Mouse (Mus musculus) midbrain, embryonic 15.5 days (tissue): Measurements from ENCODE around the gene Olfr221. TPM values are rescaled to one million over a fixed set of nuclear protein-coding genes. Genes with fewer than 3 reads are reported as not detected.
A peak's percentile ranks its signal among the peaks of the same experiment; 100 is the strongest.

Source experiments
- ATAC-seq: fragments of 200-750 bp; cut with Nextera tagmentation; replicated peaks from 2 replicates; pipeline ENCODE4 v1.8.0; 2017; ENCODE audit warnings: moderate TSS enrichment
- H3K27ac ChIP-seq: fragments of 300-500 bp; sonication (generic); 2 replicates; pipeline ENCODE4 v1.5.1; 2015; ENCODE audit warnings: mild to moderate bottlenecking, inconsistent platforms
- H3K27me3 ChIP-seq: fragments of 300-500 bp; sonication (generic); replicated peaks from 2 replicates; pipeline ENCODE4 v1.6.1; 2015; ENCODE audit warnings: inconsistent platforms
- H3K36me3 ChIP-seq: fragments of 300-500 bp; sonication (generic); replicated peaks from 2 replicates; pipeline ENCODE4 v1.6.1; 2015; ENCODE audit warnings: inconsistent platforms
- H3K4me1 ChIP-seq: fragments of 300-500 bp; sonication (generic); 2 replicates; pipeline ENCODE4 v1.6.1; 2015; ENCODE audit warnings: inconsistent platforms
- H3K4me2 ChIP-seq: fragments of 300-500 bp; sonication (generic); 2 replicates; pipeline ENCODE4 v1.6.1; 2015; ENCODE audit warnings: inconsistent platforms, mild to moderate bottlenecking, moderate library complexity
- H3K4me3 ChIP-seq: fragments of 300-500 bp; sonication (generic); 2 replicates; pipeline ENCODE4 v1.5.1; 2015; ENCODE audit warnings: mild to moderate bottlenecking, inconsistent platforms
- H3K9ac ChIP-seq: fragments of 300-500 bp; sonication (generic); 2 replicates; pipeline ENCODE4 v1.6.1; 2015; ENCODE audit warnings: mild to moderate bottlenecking, inconsistent platforms
- H3K9me3 ChIP-seq: fragments of 300-500 bp; sonication (generic); 2 replicates; pipeline ENCODE4 v1.6.1; 2016; ENCODE audit warnings: inconsistent platforms
- WGBS: fragments of 180-500 bp; shearing (Covaris S2); methylation state at CpG from one replicate; pipeline ENCODE4 v1.1.7; 2015; ENCODE audit warnings: mixed read lengths; 5-methylcytosine and 5-hydroxymethylcytosine counted together
- polyA plus RNA-seq: library from polyadenylated mRNA; unstranded; fragments of >200 nt; fragmentation: Nextera tagmentation; extraction: Ambion mirVana; gene quantifications from 2 replicates; pipeline ENCODE4 v1.2.1, GENCODE M21; 2015

Olfr221 gene
- polyA plus RNA-seq, 1 experiment from 2014 or later, result not detected

GRCm38 (mm10) chr14:52009361-52009760 lies 32.9 kb downstream of the Olfr221 start:
- H3K9ac ChIP-seq, result peak overlapping the region; percentile 26
- peak overlapping the region; percentile 39 for H3K4me3 ChIP-seq
- peaks cover 84% of the 10 kb centered on the region for H3K4me1 ChIP-seq
- WGBS, result 14% methylated on average over 26 of the region's 26 CpGs
- H3K27ac ChIP-seq, result peak overlapping the region; percentile 51
- peak overlapping the region; percentile 67 for H3K4me2 ChIP-seq
- H3K9me3 ChIP-seq, result no peaks in the 10 kb centered on the region
- H3K36me3 ChIP-seq, result peaks cover 15% of the 10 kb centered on the region; the same call in 1 of the 2 replicates
- ATAC-seq, result no peak
- no peaks in the 10 kb centered on the region for H3K27me3 ChIP-seq

- Histone ChIP-seq H3K4me1 (peaks cover 89% of the 10 kb centered on the region), H3K27me3 (no peaks in the 10 kb centered on the region), H3K4me2 (peak overlapping the region; percentile 67), H3K4me3 (peak overlapping the region; percentile 39), H3K27ac (peak overlapping the region; percentile 51), H3K9ac (peak overlapping the region; percentile 26; the same call in 1 of the 2 replicates), H3K9me3 (no peaks in the 10 kb centered on the region), H3K36me3 (peaks cover 15% of the 10 kb centered on the region; the same call in 1 of the 2 replicates)
- ATAC-seq, result peak; percentile 22
- 46% methylated on average over 38 of the region's 38 CpGs for WGBS
These were observed 33.7 kb downstream of the Olfr221 start for GRCm38 (mm10) chr14:52008321-52009203.

GRCm38 (mm10) chr14:52006771-52007170 lies 35.5 kb downstream of the Olfr221 start:
- Histone ChIP-seq H3K4me3 (no peak overlapping the region), H3K27me3 (no peaks in the 10 kb centered on the region), H3K4me1 (peaks cover 78% of the 10 kb centered on the region), H3K27ac (no peak overlapping the region), H3K36me3 (peaks cover 23% of the 10 kb centered on the region; the same call in 1 of the 2 replicates), H3K9ac (no peak overlapping the region), H3K9me3 (no peaks in the 10 kb centered on the region), H3K4me2 (no peak overlapping the region)
- 95% methylated on average over 23 of the region's 23 CpGs for WGBS
- no peak for ATAC-seq

GRCm38 (mm10) chr14:52006241-52006640 lies 36.0 kb downstream of the Olfr221 start:
- H3K9me3 ChIP-seq, result no peaks in the 10 kb centered on the region
- H3K4me2 ChIP-seq, result no peak overlapping the region
- H3K27me3 ChIP-seq, result no peaks in the 10 kb centered on the region
- H3K4me1 ChIP-seq, result peaks cover 72% of the 10 kb centered on the region
- H3K9ac ChIP-seq, result no peak overlapping the region
- no peak overlapping the region for H3K4me3 ChIP-seq
- H3K27ac ChIP-seq, result no peak overlapping the region
- 60% methylated on average over 8 of the region's 8 CpGs for WGBS
- ATAC-seq, result no peak
- peaks cover 23% of the 10 kb centered on the region; the same call in 1 of the 2 replicates for H3K36me3 ChIP-seq

- WGBS, result 75% methylated on average over 6 of the region's 6 CpGs
- H3K36me3 ChIP-seq, result peaks cover 26% of the 10 kb centered on the region; the same call in 1 of the 2 replicates
- no peaks in the 10 kb centered on the region for H3K9me3 ChIP-seq
- H3K27me3 ChIP-seq, result no peaks in the 10 kb centered on the region
- no peak overlapping the region for H3K4me3 ChIP-seq
- H3K27ac ChIP-seq, result peak overlapping the region; percentile 92
- no peak overlapping the region for H3K4me2 ChIP-seq
- peaks cover 66% of the 10 kb centered on the region for H3K4me1 ChIP-seq
- ATAC-seq, result no peak
- no peak overlapping the region for H3K9ac ChIP-seq
These were observed 36.6 kb downstream of the Olfr221 start for GRCm38 (mm10) chr14:52005616-52006015.

- Histone ChIP-seq H3K27ac (peak overlapping the region; percentile 92), H3K4me2 (peak overlapping the region; percentile 40; the same call in 1 of the 2 replicates), H3K27me3 (no peaks in the 10 kb centered on the region), H3K4me1 (peaks cover 61% of the 10 kb centered on the region), H3K36me3 (peaks cover 26% of the 10 kb centered on the region; the same call in 1 of the 2 replicates), H3K9ac (peak overlapping the region; percentile 23; the same call in 1 of the 2 replicates), H3K9me3 (no peaks in the 10 kb centered on the region), H3K4me3 (peak overlapping the region; percentile 12; the same call in 1 of the 2 replicates)
- WGBS, result 56% methylated on average over 7 of the region's 7 CpGs
- no peak for ATAC-seq
These were observed 37.1 kb downstream of the Olfr221 start for GRCm38 (mm10) chr14:52005141-52005540.

GRCm38 (mm10) chr14:52003981-52004495 lies 38.2 kb downstream of the Olfr221 start:
- Histone ChIP-seq H3K4me2 (peak overlapping the region; percentile 53), H3K4me1 (peaks cover 50% of the 10 kb centered on the region)
- WGBS, result 15% methylated on average over 16 of the region's 16 CpGs

GRCm38 (mm10) chr14:51997483-51997882 lies 44.8 kb downstream of the Olfr221 start:
- Histone ChIP-seq H3K27me3 (no peaks in the 10 kb centered on the region), H3K9me3 (no peaks in the 10 kb centered on the region), H3K9ac (no peak overlapping the region), H3K4me2 (no peak overlapping the region), H3K4me3 (no peak overlapping the region), H3K27ac (no peak overlapping the region), H3K4me1 (no peaks in the 10 kb centered on the region), H3K36me3 (peaks cover 61% of the 10 kb centered on the region)
- no peak for ATAC-seq
- WGBS, result 93% methylated on average over 14 of the region's 14 CpGs

More at GRCm38 (mm10) chr14:52003981-52004495, 38.2 kb downstream of the Olfr221 start:
- ATAC-seq, result peak; percentile 87
- Histone ChIP-seq H3K27me3 (no peaks in the 10 kb centered on the region), H3K9ac (peak overlapping the region; percentile 38), H3K4me3 (peak overlapping the region; percentile 27), H3K9me3 (no peaks in the 10 kb centered on the region), H3K27ac (peak overlapping the region; percentile 92), H3K36me3 (peaks cover 32% of the 10 kb centered on the region; the same call in 1 of the 2 replicates)

GRCm38 (mm10) chr14:51996866-51997265 lies 45.4 kb downstream of the Olfr221 start:
- peak; percentile 37 for ATAC-seq
- Histone ChIP-seq H3K9me3 (no peaks in the 10 kb centered on the region), H3K9ac (no peak overlapping the region), H3K4me3 (no peak overlapping the region), H3K4me1 (no peaks in the 10 kb centered on the region), H3K27ac (peak overlapping the region; percentile 55; the same call in 1 of the 2 replicates), H3K36me3 (peaks cover 60% of the 10 kb centered on the region), H3K4me2 (no peak overlapping the region), H3K27me3 (no peaks in the 10 kb centered on the region)
- WGBS, result 64% methylated on average over 17 of the region's 17 CpGs

GRCm38 (mm10) chr14:51996231-51996841 lies 45.9 kb downstream of the Olfr221 start:
- Histone ChIP-seq H3K4me3 (no peak overlapping the region), H3K9ac (no peak overlapping the region), H3K4me1 (no peaks in the 10 kb centered on the region), H3K27ac (no peak overlapping the region), H3K36me3 (peaks cover 64% of the 10 kb centered on the region), H3K9me3 (no peaks in the 10 kb centered on the region), H3K27me3 (no peaks in the 10 kb centered on the region), H3K4me2 (no peak overlapping the region)
- ATAC-seq, result no peak
- 89% methylated on average over 13 of the region's 13 CpGs for WGBS

- no peaks in the 10 kb centered on the region for H3K9me3 ChIP-seq
- no peak overlapping the region for H3K4me3 ChIP-seq
- WGBS, result 92% methylated on average over 12 of the region's 12 CpGs
- no peaks in the 10 kb centered on the region for H3K4me1 ChIP-seq
- no peak overlapping the region for H3K27ac ChIP-seq
- H3K4me2 ChIP-seq, result no peak overlapping the region
- no peak overlapping the region for H3K9ac ChIP-seq
- ATAC-seq, result no peak
- H3K36me3 ChIP-seq, result peaks cover 71% of the 10 kb centered on the region
- H3K27me3 ChIP-seq, result no peaks in the 10 kb centered on the region
These were observed 46.9 kb downstream of the Olfr221 start for GRCm38 (mm10) chr14:51995219-51995871.
